Mouse (Mus musculus): Measurements from ENCODE around the gene Gm8720. TPM values are rescaled to one million over a fixed set of nuclear protein-coding genes. Genes with fewer than 3 reads are reported as not detected.
"Not testable (repeated sequence)": the region's sequence is repeated elsewhere in the genome, so short reads cannot be mapped to it uniquely, and the experiment has no call there.

The Gm8720 gene
- not detected in 2 replicates for polyA plus RNA-seq (2012; ENCODE audit: insufficient read depth, low replicate concordance)

- H3K4me3 ChIP-seq (replicated peaks), result not testable (repeated sequence)
These were observed at the start of gene Gm8720 for GRCm38 (mm10) chr7:23067356-23067755. Gm8720 (minus strand) TSS chr7:23067456.

GRCm38 (mm10) chr7:23055240-23055639, 12.0 kb downstream of the Gm8720 start, which contains the start of gene Vmn1r163:
Vmn1r163 (plus strand) TSS chr7:23055540.
- H3K27me3 ChIP-seq (replicated peaks); H3K36me3 ChIP-seq (replicated peaks; ENCODE audit: low read length); H3K4me3 ChIP-seq (replicated peaks); H3K4me1 ChIP-seq; H3K9me3 ChIP-seq: not testable (repeated sequence)

More at GRCm38 (mm10) chr7:23067356-23067755, at the start of gene Gm8720:
- H3K27me3 ChIP-seq (replicated peaks); H3K9me3 ChIP-seq; H3K36me3 ChIP-seq (replicated peaks; ENCODE audit: low read length); H3K4me1 ChIP-seq: not testable (repeated sequence)

GRCm38 (mm10) chr7:23019823-23020222, 47.4 kb downstream of the Gm8720 start, which contains the start of gene Gm4216:
Gm4216 (minus strand) TSS chr7:23019923.
- not testable (repeated sequence) for H3K4me3 ChIP-seq (replicated peaks); H3K27me3 ChIP-seq (replicated peaks); H3K4me1 ChIP-seq; H3K9me3 ChIP-seq; H3K36me3 ChIP-seq (replicated peaks; ENCODE audit: low read length)

Other genes with a start within 250 kb of the Gm8720 start
- not detected in 2 replicates for gene Vmn1r159, start 223.9 kb downstream of the Gm8720 start, polyA plus RNA-seq (2012; ENCODE audit: insufficient read depth, low replicate concordance)
- gene Vmn1r160, start 196.2 kb downstream of the Gm8720 start, polyA plus RNA-seq (2012; ENCODE audit: insufficient read depth, low replicate concordance), result not detected in 2 replicates
- gene Gm4214, start 82.8 kb downstream of the Gm8720 start, polyA plus RNA-seq (2012; ENCODE audit: insufficient read depth, low replicate concordance), result not detected in 2 replicates
- gene Gm4216, start 47.5 kb downstream of the Gm8720 start, polyA plus RNA-seq (2012; ENCODE audit: insufficient read depth, low replicate concordance), result not detected in 2 replicates
- gene Vmn1r163, start 11.9 kb downstream of the Gm8720 start, polyA plus RNA-seq (2012; ENCODE audit: insufficient read depth, low replicate concordance), result not detected in 2 replicates
- gene Gm10662, start 77.0 kb upstream of the Gm8720 start, polyA plus RNA-seq (2012; ENCODE audit: insufficient read depth, low replicate concordance), result not detected in 2 replicates
- not detected in 2 replicates for gene Vmn1r165, start 149.9 kb upstream of the Gm8720 start, polyA plus RNA-seq (2012; ENCODE audit: insufficient read depth, low replicate concordance)
- gene Vmn1r166, start 184.2 kb upstream of the Gm8720 start, polyA plus RNA-seq (2012; ENCODE audit: insufficient read depth, low replicate concordance), result not detected in 2 replicates
- not detected in 2 replicates for gene Gm6902, start 211.4 kb upstream of the Gm8720 start, polyA plus RNA-seq (2012; ENCODE audit: insufficient read depth, low replicate concordance)
- not detected in 2 replicates for gene Nlrp4e, start 233.7 kb upstream of the Gm8720 start, polyA plus RNA-seq (2012; ENCODE audit: insufficient read depth, low replicate concordance)